Mouse (Mus musculus) small intestine, adult 2 months (tissue): ENCODE measurements around the gene Lmtk2.
A peak's percentile ranks its signal among the peaks of the same experiment; 100 is the strongest.

Experiments used
- CTCF ChIP-seq: fragments of 200-500 bp; IDR thresholded peaks from 2 replicates; pipeline ENCODE4 v1.5.1; 2012; ENCODE audit warnings: low read depth, mild to moderate bottlenecking, control low read depth, inconsistent platforms, low read length, moderate library complexity, mixed read lengths; ENCODE audit not compliant: insufficient replicate concordance, insufficient read length; ENCODE audit errors: extremely low read depth
- POLR2A ChIP-seq: fragments of 200-500 bp; IDR thresholded peaks from 2 replicates; pipeline ENCODE4 v1.6.1; 2012; ENCODE audit warnings: low read depth, mild to moderate bottlenecking, control low read depth, inconsistent platforms, low read length, moderate library complexity

DNA sequence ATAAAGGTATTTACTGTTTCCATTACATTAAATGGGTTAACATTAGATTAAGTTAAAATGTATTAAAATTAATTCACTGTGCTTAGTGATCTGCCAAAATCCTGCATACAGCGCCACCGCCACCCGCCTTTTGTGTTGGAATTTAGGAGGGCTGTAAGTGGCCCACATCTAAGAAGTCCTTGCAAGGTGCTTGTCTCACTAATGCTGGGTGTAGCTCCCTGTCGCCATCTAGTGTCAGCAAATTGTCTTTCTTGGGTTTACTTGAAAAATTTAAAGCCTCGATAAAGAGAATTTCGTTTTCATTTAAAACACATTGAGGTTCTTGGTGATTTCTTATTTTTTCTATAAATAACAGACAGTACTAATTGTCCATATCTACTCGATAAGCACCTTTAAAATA lies 54.3 kb downstream of the Lmtk2 start:
- TF ChIP-seq CTCF (peak; percentile 38; the same call in 1 of the 2 replicates), POLR2A (no peak)
